Mouse (Mus musculus): Measurements from ENCODE around the gene Tmem30c.
"Not testable (repeated sequence)": the region's sequence is repeated elsewhere in the genome, so short reads cannot be mapped to it uniquely, and the experiment has no call there.

Tmem30c gene

DNA sequence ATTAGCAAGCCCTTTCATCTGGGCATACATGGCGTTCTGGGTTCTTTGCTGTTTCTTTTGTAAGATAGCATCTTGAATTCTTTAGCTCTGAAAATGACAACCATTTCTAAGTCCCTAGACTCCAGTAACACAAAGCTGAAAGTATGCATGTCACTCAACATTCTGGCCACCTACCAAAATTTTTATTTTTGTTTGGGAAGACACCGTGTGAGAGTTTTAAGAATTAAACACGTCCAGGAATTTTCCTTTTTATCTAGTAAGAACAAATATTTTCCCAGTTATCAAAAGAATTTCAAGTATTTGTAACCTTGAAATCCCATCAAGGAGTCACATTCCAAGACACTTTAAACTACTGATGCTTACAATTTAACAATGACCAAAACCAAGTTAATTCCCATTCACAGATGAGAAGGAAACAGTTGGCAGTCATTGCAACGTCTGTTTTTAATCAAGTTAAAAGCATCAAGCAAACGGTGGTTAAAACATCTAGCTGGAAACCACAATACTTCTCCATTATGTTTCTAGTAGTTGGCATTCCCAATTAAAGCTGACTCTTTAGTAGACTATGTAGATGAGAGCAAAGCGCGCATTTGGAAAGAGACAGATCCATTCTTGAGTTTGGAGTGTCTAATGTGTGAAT, 56.7 kb downstream of the Tmem30c start:
- in situ Hi-C loops (cut with MboI, MseI) = no loop called here

GRCm38 (mm10) chr16:57231937-57232310, 60.7 kb downstream of the Tmem30c start:
- in situ Hi-C loops (cut with MboI, MseI) = not testable (repeated sequence)

DNA sequence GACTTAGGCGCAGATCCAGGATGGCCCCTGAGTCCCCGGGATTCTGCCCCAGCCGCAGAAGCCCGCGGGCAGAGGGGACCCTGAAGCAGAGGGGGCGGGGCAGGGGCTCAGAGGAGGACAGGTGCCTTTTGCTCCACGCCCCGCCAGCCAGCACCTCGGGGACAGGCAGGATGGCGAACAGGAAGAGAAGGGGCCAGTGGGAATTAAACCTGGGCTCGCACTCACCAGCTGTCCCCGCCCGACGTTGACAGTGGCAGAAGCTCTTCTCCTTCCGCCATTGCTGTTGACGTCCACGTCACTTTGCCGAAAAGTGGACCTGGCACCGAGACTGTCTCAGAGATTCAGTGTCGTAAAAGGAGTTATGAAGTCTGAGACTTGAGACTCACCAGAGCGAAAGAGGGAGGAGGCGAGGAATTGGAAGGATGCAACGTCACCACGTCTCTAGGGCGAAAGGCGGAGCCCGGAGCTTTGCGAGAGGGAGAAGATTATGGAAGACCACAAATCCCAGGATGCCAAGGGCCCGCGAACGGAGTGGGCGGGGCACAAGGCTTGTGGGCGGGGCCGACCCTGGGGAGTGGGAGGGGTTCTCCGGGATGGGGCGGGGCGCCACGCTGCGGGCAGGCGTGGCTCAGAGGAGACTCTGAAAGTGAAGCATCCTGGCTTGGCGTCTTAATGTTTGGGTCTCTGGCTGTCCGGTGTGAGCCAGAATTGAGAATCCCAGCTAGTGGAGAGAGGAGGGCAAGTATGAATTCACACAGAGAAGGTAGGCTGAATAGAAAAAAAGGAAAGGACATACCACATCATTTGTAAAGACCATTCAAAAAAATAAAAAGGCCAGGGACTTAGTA, 61.4 kb downstream of the Tmem30c start, which contains the start of gene Tbc1d23:
Gene Tbc1d23, minus strand, starts transcription at position 416 of the 848 bp plus-strand sequence.
- in situ Hi-C loops (cut with MboI, MseI) = no loop called here

GRCm38 (mm10) chr16:57226444-57226843, 66.2 kb downstream of the Tmem30c start:
- in situ Hi-C loops (cut with MboI, MseI) = no loop called here

GRCm38 (mm10) chr16:57220361-57220760, 72.3 kb downstream of the Tmem30c start:
- in situ Hi-C loops (cut with MboI, MseI) = no loop called here
